Mouse (Mus musculus) left cerebral cortex, adult 18-20 months (tissue): Measurements from ENCODE around the gene Mindy2. TPM values are rescaled to one million over a fixed set of nuclear protein-coding genes. Genes with fewer than 3 reads are reported as not detected.

Experiments
- DNase-seq, 2 experiments: peaks; one replicate each; pipeline ENCODE4 v3.0.0; 2021 to 2022; ENCODE audit warnings: low spot score in 2 of 2, mixed read lengths in 1 of 2
- long read RNA-seq, 2 experiments: library from polyadenylated mRNA; stranded (forward); transcript quantifications; one replicate each; pipeline ENCODE4 v2.0.0; 2021
- total RNA-seq, 2 experiments: library from RNA; stranded (reverse); gene quantifications; 2 replicates each; pipeline ENCODE4 v1.2.3; 2021

Gene Mindy2
- total RNA-seq = 10 to 100 TPM; 41.6 to 41.9 TPM
- long read RNA-seq, experiment 1, full-length matches to known transcripts = 53 of 67 reads
- long read RNA-seq, experiment 1, partial matches to known transcripts = 3 of 67 reads
- long read RNA-seq, experiment 1, other reads (novel, unspliced or antisense) = 11 of 67 reads
- long read RNA-seq, experiment 2, full-length matches to known transcripts = 34 of 48 reads
- long read RNA-seq, experiment 2, partial matches to known transcripts = 3 of 48 reads
- long read RNA-seq, experiment 2, other reads (novel, unspliced or antisense) = 11 of 48 reads

DNA sequence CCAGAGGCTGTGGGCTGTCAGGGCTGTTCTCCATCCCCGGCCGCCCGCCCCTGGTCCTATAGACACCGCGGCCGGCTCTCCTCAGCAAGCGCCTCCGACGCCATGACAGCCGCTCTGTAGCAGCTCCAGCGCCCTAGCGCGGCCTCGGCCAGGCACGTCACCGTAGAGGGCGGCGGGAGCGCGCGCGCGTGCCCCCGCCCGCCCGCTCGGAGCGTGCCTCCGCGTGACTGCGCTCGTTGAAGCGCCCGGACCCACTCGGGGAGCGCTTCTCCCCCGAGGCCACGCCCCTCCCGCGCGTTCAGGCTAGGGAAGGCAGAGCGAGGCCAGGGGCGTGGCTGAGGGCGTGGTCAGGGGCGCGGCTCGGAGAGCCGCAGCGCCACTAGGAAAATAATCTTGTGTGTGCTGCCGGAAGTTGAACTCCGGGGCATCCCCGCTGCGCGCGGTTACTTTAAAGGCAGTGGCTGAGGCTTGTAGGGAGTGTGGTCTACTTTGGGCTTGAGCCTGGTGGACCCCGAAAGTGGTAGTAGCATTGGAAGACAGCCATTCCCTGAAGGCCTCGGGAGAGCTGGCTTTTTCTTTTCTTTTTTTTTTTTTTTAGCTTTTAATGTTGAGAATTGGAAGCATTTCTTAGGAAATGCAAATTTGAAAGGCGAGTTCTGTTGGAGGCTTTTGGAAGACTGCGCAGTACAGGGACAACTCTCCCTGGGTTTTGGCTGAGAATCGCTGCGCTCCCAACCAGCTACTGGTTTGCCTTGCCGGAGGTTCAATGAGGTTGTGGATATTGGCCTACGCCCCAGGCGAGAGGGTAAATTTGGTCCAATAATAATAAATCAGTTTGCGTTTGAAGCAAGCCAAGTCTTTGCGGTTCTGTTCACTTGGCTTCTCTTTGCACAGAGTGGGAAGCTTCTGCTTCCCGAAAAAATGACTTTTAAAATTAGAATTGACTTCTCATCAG lies at the start of gene Mindy2:
Gene Mindy2, minus strand, starts transcription at position 162 of the 955 bp plus-strand sequence.
- DNase-seq = peak; percentile 98 to 99

DNA sequence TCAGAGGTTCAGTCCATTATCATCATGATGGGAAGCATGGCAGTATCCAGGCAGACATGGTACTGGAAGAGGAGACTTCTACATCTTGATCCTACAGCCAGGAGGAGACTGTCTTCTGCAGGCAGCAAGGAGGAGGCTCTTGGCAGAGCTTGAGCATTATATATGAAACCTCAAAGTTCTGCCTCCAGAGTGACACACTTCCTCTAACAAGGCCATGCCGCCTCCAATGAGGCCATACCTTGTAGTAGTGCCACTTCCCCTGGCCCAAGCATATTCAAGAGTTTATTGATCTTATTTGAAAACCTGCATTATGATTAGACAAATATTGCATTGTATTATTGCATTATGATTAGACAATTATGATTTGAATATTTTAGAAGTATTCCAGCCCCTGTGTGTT lies 49.5 kb upstream of the Mindy2 start:
- DNase-seq = no peak

DNA sequence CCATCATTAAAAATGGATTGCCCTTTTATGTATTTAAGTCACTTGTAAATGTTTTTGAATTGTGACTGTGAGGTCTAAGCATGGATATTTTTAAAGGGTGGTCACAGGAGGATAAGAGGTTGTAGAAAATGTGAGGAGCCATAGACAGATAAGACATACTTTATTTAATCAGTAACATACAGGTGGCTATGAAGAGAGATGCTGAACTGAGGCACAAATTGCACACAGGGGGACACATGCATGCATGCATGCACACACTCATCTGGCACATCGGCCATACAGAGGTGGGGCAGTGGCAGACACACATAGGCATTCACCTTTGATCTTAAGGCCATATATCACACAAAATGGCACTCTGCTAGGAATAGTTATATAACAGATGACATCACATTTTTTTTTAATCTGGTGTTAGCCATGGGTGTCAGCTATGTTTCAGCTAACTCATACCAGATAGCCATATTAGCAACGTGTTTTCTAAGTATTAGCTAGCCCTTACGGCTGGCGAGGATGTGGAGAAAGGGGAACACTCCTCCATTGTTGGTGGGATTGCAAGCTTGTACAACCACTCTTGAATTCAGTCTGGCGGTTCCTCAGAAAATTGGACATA lies 46.7 kb upstream of the Mindy2 start:
- DNase-seq = no peak

DNA sequence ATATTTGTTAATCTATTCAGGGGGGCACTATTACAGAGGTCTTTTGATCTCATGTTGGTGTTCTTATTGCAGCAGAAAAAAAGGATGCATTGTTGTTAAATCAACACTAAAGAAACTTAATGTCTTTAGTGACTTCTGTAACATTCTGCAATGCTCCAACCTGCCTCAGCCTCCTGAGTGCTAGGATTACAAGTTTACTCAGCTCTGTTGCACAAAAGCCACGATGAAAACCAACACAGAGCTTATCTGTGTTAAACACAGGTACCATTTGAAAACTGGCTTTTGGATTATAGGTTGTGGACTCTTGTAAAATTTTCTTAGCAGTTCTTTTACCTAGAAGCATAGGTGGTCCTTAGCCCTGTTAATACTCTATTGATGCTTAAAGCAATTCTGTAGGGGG lies 41.1 kb upstream of the Mindy2 start:
- no peak for DNase-seq

DNA sequence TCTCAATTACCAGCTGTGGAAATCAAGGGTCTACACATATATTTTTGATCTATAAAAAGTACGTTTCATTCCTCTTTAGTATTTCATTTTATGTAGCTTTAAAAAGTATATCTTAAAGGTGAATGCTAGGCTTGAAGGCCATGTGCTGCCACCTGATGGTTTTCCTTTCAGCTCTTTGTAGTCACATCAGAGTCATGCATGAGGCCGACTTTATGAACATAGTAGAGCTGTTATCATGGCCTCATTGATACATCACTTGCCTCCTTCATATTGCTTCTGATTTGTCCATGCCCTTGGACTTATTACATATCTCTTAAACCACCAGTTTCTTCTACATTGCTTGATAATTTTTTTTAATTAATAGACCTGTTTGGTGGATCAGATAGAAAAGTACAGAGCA lies 38.7 kb upstream of the Mindy2 start:
- DNase-seq = no peak

DNA sequence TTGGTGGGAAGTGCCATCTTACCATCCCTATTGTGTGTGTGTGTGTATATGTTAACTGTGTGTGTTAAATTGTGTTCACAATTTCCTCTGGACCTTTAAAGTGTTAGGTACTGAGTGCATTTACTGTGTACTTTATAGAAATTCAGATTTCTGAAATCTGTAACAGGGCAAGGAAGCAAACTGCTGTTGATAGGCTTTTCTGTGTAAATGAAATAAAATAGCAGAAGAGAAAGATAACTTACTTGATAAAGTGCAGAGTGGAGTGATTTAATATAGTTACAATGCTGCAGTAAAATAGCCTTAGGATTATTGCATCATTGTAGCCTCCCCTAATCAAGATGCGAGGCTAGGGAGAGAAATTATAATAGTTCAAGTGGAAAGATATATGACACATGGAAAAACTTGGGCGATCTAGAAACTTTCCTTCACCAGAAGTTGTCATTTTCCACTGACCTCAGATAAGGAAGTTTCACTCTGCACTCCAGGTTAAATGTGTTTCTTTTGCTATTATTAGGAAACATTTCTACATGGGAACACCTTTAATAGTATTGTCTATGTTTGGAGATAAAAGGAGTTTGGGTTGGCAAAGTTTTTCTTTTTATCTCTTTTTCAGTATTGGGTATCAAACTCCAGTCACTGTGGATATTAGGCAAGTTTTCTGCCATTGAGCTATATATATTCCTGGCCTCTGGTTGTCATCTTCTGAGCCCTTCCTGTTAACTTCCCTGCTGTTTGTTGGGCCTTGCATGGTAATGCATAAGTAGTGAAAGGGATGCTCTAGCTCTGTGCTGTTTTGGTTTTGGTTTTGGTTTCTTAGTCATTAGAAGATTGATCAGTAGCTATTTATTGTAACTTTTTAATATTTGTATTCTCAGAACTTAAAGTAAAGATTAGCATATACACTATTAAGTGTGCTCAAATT lies 35.1 kb upstream of the Mindy2 start:
- no peak for DNase-seq

DNA sequence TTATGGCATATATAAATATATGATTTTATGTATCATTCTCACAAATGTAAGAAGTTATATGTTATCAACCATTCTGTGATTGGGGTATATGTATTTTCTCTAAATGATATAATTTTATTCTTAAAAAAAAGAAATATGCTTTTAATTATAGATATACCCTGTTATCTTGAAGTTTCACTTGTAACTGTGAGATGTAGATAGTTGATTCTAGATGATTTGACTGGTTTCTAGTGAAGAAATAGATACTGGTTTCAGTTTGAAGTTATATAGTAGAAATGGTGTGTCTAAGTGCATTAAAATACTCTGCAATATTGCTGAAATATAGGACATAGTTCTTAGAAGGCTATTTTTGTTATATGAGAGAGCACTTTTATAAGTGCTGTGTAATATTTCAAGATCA lies 33.6 kb upstream of the Mindy2 start:
- no peak for DNase-seq

DNA sequence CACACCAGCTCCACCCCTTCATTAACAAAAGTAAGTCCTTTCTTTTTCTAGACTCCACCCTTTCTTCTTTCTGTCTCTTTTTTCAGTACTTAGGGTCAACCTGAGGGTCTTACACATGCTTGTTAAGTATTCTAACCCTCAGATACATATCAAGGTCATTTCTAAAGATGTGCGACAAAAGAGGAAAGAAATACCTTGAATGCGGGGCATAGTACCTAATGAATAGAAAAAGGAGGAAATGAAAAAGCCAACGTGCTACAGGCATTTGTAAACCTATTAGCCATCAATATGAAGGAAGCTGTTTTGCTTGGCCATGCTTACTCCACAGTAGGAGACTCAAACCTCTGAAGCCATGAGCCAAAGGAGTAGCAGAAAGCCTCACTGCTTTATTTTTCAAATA lies 33.0 kb upstream of the Mindy2 start:
- DNase-seq = no peak

DNA sequence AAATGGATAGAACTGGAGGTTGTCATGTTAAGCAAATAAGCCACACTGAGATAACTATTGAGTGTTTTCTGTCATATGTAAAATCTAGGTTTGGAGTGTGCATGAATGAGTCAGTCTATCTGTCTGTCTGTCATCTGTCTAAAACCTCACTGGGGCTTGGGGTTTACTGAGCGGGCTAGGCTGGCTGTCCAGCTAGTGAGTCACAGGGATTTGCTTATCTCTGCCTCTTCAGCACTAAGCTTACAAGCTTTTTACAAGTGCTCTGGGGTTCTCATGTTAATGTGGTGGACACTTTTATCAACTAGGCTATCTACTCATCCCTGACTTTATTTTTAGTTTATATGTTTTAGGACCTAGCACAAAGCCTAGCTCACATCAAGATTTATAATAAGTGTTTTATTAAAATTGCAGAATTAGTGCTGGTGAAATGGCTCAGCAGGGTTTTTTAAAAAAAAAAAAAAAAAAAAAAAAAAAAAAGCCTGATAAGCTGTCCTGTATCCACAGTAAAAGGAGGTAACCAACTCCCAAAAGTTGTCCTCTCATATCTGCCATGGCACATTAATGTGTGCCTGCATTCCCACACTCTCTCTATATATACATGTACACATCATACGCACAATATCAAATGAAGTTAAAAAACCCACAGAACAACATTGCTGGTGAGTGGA lies 31.5 kb upstream of the Mindy2 start:
- no peak for DNase-seq

DNA sequence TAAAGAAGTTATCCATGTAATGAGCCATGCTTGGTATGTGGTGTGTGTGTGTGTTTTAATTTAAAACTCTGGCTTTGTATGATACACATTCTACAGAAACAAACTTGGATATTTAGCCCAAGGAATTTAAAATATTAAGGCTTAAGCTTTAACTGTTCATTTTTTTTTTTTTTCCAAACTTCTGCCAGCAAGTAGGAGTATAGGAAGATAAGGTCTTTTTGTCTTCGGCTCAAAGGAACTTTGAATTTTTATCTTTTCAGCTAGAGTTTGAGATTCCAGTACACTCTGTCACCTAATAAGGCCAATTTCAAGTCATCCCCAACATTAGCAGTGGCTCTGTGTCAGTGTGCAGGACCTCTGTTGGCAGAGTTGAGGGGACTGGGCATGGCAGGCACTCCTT lies 25.2 kb upstream of the Mindy2 start:
- no peak for DNase-seq

DNA sequence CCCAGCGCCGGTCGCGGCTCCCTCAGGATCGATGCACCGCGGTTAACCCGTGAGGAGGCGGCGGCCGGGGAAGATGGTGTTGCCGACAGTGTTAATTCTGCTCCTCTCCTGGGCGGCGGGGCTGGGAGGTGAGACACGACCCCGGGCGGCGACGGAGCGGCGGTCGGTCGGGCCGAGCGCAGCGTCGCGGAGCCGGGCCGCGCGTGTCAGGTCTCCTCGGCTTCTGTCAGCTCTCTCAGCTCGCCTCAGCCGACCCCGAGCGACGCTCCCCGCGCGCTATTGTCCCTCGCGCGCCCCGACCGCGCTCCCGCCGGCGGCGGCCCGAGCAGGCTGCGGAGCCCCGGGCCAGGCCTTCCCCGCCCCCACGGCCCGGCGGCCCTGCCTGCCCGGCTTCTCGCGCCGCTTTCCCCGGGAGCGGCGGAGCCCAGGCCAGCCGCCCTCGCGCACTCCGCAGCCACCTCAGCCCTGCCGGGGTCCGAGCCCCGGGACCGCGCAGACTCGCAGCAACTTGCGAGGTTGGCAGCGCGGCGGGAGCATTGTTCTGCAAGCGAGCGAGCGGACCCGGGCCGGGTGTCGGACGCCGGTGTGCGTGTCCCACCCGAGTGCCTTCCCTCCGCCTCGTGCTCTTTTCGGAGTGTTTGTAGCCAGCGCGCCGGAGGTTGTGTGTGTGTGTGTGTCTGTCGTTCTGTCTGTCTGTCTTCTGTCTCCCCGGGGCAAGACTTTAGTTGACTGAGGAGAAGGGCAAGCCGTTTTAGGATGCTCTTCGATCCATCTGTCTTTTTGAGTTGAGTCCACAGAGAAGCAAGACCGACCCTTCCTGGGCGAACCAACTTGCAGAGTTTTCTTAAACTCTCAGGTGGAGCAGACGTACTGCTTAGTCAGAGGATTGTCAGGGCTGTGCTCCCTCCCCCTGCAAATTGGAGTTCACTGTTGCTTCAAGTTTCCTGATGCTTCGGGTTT lies 22.4 kb upstream of the Mindy2 start:
- DNase-seq = peak; percentile 25 to 38

DNA sequence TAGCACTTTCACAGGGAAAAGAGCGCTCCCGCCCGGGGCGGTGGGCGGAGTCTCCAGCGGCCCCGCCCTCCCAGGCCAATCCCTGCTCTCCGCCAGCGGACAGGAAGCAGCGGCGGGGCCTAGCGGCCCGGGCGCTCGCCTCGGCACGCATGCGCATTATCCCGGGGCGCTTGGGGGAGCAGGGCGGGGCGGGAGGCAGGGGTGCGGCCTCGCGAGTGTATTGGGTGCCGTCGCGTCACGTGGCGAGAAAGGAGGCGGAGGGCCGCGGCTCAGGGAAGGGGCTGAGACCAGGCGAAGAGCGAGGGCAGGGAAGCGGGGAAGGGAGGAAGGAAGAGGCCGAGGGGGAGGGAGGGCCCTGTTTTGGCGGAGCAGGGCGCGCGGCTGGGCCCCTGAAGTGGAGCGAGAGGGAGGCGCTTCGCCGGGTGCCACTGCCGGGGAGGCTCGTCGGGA lies 21.7 kb upstream of the Mindy2 start, which contains the start of gene Adam10:
Gene Adam10, plus strand, starts transcription at position 316 of the 450 bp plus-strand sequence.
- DNase-seq = peak; percentile 97 to 99

DNA sequence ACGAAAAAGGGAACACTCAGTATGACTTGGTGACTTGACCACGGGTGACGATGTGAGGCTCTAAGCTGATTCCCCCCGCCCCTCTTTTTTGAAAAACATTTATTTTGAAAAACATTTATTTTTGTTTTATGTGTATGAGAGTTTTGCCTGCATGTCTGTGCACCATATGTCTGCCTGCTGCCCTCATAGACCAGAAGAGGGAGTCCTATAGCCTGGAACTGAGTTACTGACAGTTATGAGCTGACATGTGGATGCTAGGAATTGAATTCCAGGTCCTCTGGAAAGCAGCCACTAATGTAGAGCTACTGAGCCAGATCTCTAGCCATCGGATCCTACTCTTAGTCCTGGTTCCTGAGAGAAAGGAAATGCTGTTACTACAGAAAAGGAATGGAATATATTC lies 19.0 kb upstream of the Mindy2 start:
- DNase-seq = no peak

DNA sequence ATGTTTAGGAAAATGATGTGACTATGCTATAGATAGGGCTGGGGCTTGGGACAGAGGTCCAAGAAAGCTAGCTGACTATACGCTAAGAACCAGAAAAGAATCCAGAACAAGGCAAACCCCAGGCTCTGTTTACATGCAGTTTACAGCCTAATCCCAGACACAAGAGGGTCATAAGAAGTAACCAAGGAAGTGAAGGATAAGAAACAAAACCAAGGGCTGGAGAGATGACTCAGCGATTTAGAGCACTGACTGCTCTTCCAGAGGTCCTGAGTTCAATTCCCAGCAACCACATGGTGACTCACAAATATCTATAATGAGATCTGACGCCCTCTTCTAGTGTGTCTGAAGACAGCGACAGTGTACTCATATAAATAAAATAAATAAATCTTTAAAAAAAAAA lies 18.1 kb upstream of the Mindy2 start:
- no peak for DNase-seq

DNA sequence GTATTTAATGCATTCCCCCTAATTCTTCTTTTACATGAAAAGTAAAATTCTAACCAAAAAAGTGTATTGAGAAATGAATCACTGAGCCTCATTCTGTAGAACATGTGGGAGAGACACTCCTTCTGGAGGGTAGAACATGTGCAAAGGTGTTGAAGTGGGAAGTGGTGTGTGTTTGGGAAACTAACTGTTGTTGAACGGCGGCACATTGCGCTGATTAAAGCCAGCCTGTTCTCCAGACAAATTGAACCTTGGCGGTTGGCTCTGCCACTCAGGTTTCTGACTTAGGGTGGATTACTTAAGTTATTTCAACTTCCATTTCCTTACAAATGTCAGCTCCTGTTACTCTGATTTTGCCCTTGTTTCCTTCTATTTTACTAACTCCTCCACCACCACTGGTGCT lies 16.7 kb upstream of the Mindy2 start:
- DNase-seq = no peak

DNA sequence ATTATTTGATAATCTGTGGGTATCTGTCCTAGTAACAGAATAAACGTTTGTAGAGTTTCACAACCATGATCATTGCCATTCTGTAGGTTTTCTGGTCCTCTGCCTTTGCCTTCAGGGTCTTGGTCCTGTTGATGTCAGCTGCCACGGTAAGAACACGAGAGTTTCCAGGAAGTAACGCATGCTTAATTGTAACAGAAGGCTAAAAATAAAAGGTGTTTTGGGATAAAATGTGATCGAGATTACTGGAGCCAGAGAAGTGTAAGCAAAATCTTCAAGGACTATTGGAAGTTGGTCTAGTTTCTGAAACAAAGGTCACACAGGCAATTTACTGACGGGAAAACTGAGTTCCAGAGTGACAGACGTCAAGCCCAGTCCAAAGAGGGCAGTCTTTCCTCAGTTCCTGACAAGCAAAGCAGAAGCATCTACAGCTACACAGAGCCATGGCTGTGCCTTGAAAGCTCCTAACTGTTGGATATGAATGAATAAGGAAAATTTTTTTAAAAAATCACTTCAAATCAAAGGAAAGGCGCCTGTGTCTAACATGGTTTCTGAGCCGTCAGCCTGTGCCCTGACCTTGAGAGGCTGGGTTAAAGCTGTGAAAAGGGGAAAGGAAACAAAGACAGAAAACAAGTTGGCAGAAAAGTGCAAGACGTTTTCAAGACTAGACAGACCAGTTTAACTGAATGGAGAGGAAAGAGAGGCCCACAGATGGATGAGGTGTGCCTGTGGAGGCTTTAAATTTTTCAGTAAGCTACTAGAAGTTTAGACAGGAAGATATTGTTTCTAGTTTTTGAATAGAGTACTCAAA lies 15.0 kb upstream of the Mindy2 start:
- DNase-seq = no peak

DNA sequence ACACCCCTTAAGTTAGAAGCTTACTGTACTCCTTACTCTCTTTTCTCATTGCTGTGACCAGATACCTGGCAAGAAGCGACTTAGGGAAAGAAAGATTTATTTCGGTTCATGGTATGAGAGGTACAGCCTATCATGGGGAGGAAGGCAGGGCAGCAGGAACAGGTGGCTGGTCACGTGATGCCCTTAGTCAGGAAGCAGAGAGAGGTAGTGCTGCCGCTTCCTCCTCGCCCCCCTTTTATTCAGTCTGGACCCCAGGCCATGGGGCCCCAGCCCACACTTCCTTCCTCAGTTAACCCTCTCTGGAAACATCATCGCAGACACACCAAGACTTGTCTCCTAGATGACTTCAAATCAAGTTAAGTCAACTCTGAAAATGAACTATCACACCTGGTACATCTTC lies 14.3 kb upstream of the Mindy2 start:
- no peak for DNase-seq

DNA sequence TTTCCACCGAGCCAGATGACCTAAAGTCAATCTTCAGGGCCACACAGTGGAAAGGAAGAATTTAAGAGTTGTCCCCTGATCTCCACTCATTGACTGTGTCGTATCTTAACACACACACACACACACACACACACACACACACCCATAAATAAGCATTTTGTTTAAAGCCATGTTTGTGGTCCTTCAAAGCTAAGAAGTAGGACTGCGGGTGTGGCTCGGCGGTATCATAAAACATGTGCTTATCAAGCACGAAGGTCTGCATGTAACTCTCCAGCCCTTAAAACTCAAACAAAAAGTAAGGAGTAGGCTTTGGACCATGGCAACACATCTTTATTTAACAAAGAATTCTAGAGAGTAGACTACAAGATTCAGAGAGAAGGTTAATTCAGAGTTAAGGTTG lies 13.4 kb upstream of the Mindy2 start:
- no peak for DNase-seq
